Mouse (Mus musculus) skeletal muscle tissue, adult 2 months (tissue): ENCODE data around the gene Zfp605.
"Not testable (repeated sequence)": the region's sequence is repeated elsewhere in the genome, so short reads cannot be mapped to it uniquely, and the experiment has no call there.

Source experiments
- DNase-seq: peaks from one replicate; pipeline ENCODE4 v3.0.0-alpha.2; 2012; ENCODE audit warnings: low read depth, low spot score

Gene Zfp605

GRCm38 (mm10) chr5:110109991-110110441 is at the start of gene Zfp605:
Zfp605 (plus strand) TSS chr5:110110092.
- peak; percentile 77 for DNase-seq

- not testable (repeated sequence) for DNase-seq
Measured at GRCm38 (mm10) chr5:110072413-110072812, 37.5 kb upstream of the Zfp605 start, which contains the start of gene Gm17655. Gm17655 (minus strand) TSS chr5:110072513.

- DNase-seq, result no peak
Measured at GRCm38 (mm10) chr5:110082961-110083360, 26.9 kb upstream of the Zfp605 start.

GRCm38 (mm10) chr5:110086161-110086866 is 23.6 kb upstream of the Zfp605 start:
- DNase-seq, result no peak

GRCm38 (mm10) chr5:110091546-110091945 is 18.3 kb upstream of the Zfp605 start:
- no peak for DNase-seq

- DNase-seq, result peak; percentile 80
Measured at GRCm38 (mm10) chr5:110094030-110094846, 15.7 kb upstream of the Zfp605 start, which contains the start of gene Gm35315. Gm35315 (minus strand) TSS chr5:110094420.

GRCm38 (mm10) chr5:110094847-110095213 is 15.1 kb upstream of the Zfp605 start:
- no peak for DNase-seq

GRCm38 (mm10) chr5:110098991-110099477 is 10.9 kb upstream of the Zfp605 start:
- DNase-seq, result no peak

- no peak for DNase-seq
Measured at GRCm38 (mm10) chr5:110099656-110100580, 10.0 kb upstream of the Zfp605 start, which contains the start of gene Plcxd1. Plcxd1 (plus strand) TSS chr5:110099969.

- no peak for DNase-seq
Measured at GRCm38 (mm10) chr5:110100921-110101631, 8.8 kb upstream of the Zfp605 start.

- DNase-seq, result no peak
Measured at GRCm38 (mm10) chr5:110101716-110102347, 8.1 kb upstream of the Zfp605 start.

- DNase-seq, result no peak
Measured at GRCm38 (mm10) chr5:110102429-110102828, 7.5 kb upstream of the Zfp605 start.

GRCm38 (mm10) chr5:110102853-110103625 is 6.9 kb upstream of the Zfp605 start:
- no peak for DNase-seq

GRCm38 (mm10) chr5:110103901-110104615 is 5.8 kb upstream of the Zfp605 start:
- no peak for DNase-seq

- no peak for DNase-seq
Measured at GRCm38 (mm10) chr5:110104616-110105380, 5.1 kb upstream of the Zfp605 start.

GRCm38 (mm10) chr5:110106140-110106871 is 3.6 kb upstream of the Zfp605 start:
- no peak for DNase-seq

GRCm38 (mm10) chr5:110106901-110107564 is 2.9 kb upstream of the Zfp605 start:
- DNase-seq, result no peak
